Mouse (Mus musculus) myocyte (in vitro differentiated cells): ENCODE measurements around the gene Cgnl1. TPM values are rescaled to one million over a fixed set of nuclear protein-coding genes. Genes with fewer than 3 reads are reported as not detected.

Experiments used
- H3K27me3 ChIP-seq: one replicate; pipeline ENCODE4 v1.6.1; 2011; ENCODE audit not compliant: control insufficient read depth, insufficient read depth, insufficient read length
- H3K36me3 ChIP-seq: one replicate; pipeline ENCODE4 v1.6.1; 2011; ENCODE audit not compliant: control insufficient read depth, insufficient read depth
- H3K4me2 ChIP-seq: one replicate; pipeline ENCODE4 v1.6.1; 2011; ENCODE audit warnings: low read depth, control low read depth
- H3K4me3 ChIP-seq: one replicate; pipeline ENCODE4 v1.5.1; 2011; ENCODE audit warnings: mild to moderate bottlenecking, control low read depth, moderate library complexity
- H3K79me2 ChIP-seq: one replicate; pipeline ENCODE4 v1.6.1; 2011; ENCODE audit not compliant: control insufficient read depth, insufficient read depth
- H3ac ChIP-seq: one replicate; pipeline ENCODE4 v1.6.1; 2011; ENCODE audit not compliant: control insufficient read depth, insufficient read length
- CEBPB ChIP-seq: IDR thresholded peaks from 2 replicates; pipeline ENCODE4 v1.6.1; 2011; ENCODE audit warnings: mild to moderate bottlenecking, moderate library complexity; ENCODE audit not compliant: poor library complexity, insufficient read depth, severe bottlenecking
- E2F4 ChIP-seq: IDR thresholded peaks from one replicate; pipeline ENCODE4 v1.6.1; 2011; ENCODE audit warnings: mild to moderate bottlenecking, control low read depth, moderate library complexity; ENCODE audit not compliant: insufficient read depth
- MAX ChIP-seq: IDR thresholded peaks from one replicate; pipeline ENCODE4 v1.6.1; 2011; ENCODE audit warnings: low read depth, mild to moderate bottlenecking, control low read depth
- MYOD1 ChIP-seq, 3 experiments: IDR thresholded peaks; one replicate each; pipeline ENCODE4 v1.6.1; 2011; ENCODE audit warnings: control low read depth in 2 of 3, low read depth in 2 of 3, mild to moderate bottlenecking in 2 of 3, moderate library complexity in 1 of 3; ENCODE audit not compliant: insufficient read length in 2 of 3, control insufficient read depth in 1 of 3
- MYOG ChIP-seq, 3 experiments: IDR thresholded peaks; one replicate each; pipeline ENCODE4 v1.6.1; 2011; ENCODE audit warnings: control low read depth in 2 of 3, low read depth in 2 of 3, mild to moderate bottlenecking in 2 of 3; ENCODE audit not compliant: insufficient read length in 2 of 3, control insufficient read depth in 1 of 3, insufficient read depth in 1 of 3
- POLR2A ChIP-seq: IDR thresholded peaks from one replicate; pipeline ENCODE4 v1.6.1; 2011; ENCODE audit warnings: low read depth, mild to moderate bottlenecking, control low read depth, moderate library complexity; ENCODE audit not compliant: insufficient read length
- POLR2AphosphoS2 ChIP-seq: IDR thresholded peaks from one replicate; pipeline ENCODE4 v1.6.1; 2011; ENCODE audit warnings: low read depth, control low read depth; ENCODE audit not compliant: insufficient read length
- REST ChIP-seq: IDR thresholded peaks from one replicate; pipeline ENCODE4 v1.6.1; 2011; ENCODE audit warnings: mild to moderate bottlenecking, control low read depth, moderate library complexity; ENCODE audit not compliant: insufficient read depth, insufficient read length
- SRF ChIP-seq: IDR thresholded peaks from one replicate; pipeline ENCODE4 v1.6.1; 2011; ENCODE audit warnings: low read depth; ENCODE audit not compliant: control insufficient read depth, insufficient read length
- TCF12 ChIP-seq: IDR thresholded peaks from one replicate; pipeline ENCODE4 v1.6.1; 2011; ENCODE audit warnings: mild to moderate bottlenecking, control low read depth; ENCODE audit not compliant: poor library complexity, insufficient read depth, severe bottlenecking
- TCF3 ChIP-seq: IDR thresholded peaks from one replicate; pipeline ENCODE4 v1.6.1; 2011; ENCODE audit warnings: low read depth, control low read depth; ENCODE audit not compliant: insufficient read length
- USF1 ChIP-seq: IDR thresholded peaks from one replicate; pipeline ENCODE4 v1.6.1; 2011; ENCODE audit warnings: low read depth, mild to moderate bottlenecking, control low read depth, moderate library complexity
- polyA plus RNA-seq: library from polyadenylated mRNA; unstranded; fragments of >200 nt; fragmentation: generic; extraction: Trizol; gene quantifications from one replicate; pipeline ENCODE4 v1.2.1, GENCODE M21; 2012; ENCODE audit warnings: missing spikeins

Cgnl1 gene
- polyA plus RNA-seq, 1 experiment, result 3.7 TPM

GRCm38 (mm10) chr9:71696762-71697161 is 74.6 kb downstream of the Cgnl1 start:
- TF ChIP-seq MYOD1 (IDR thresholded peaks at IDR 0.05; ENCODE audit: control insufficient read depth in 1 of 3, insufficient read length in 2 of 3, low read depth in 2 of 3) (peak in 1 of 3 experiments; percentile 22), POLR2AphosphoS2 (no peak)
- H3K36me3 ChIP-seq, result no peaks in the 10 kb centered on the region
- H3K4me2 ChIP-seq, result no peak overlapping the region
- no peak overlapping the region for H3K4me3 ChIP-seq
- no peaks in the 10 kb centered on the region for H3K79me2 ChIP-seq
- H3ac ChIP-seq, result no peak overlapping the region
- no peaks in the 10 kb centered on the region for H3K27me3 ChIP-seq

- Histone ChIP-seq H3K4me2 (no peak overlapping the region), H3K4me3 (no peak overlapping the region), H3ac (no peak overlapping the region), H3K27me3 (no peaks in the 10 kb centered on the region), H3K79me2 (no peaks in the 10 kb centered on the region), H3K36me3 (no peaks in the 10 kb centered on the region)
- TF ChIP-seq POLR2AphosphoS2 (no peak), CEBPB (no peak), SRF (no peak), MYOD1 (IDR thresholded peaks at IDR 0.05; ENCODE audit: control insufficient read depth in 1 of 3, insufficient read length in 2 of 3, low read depth in 2 of 3) (no peak), REST (no peak), MYOG (IDR thresholded peaks at IDR 0.05; ENCODE audit: control insufficient read depth in 1 of 3, insufficient read depth in 1 of 3, insufficient read length in 2 of 3, low read depth in 2 of 3) (no peak), MAX (no peak), TCF3 (no peak), USF1 (no peak), TCF12 (no peak), POLR2A (no peak), E2F4 (no peak)
These were observed 76.3 kb downstream of the Cgnl1 start for GRCm38 (mm10) chr9:71695133-71695532.

GRCm38 (mm10) chr9:71694223-71694622 is 77.2 kb downstream of the Cgnl1 start:
- H3K36me3 ChIP-seq, result no peaks in the 10 kb centered on the region
- no peak for TF ChIP-seq MYOD1 (IDR thresholded peaks at IDR 0.05; ENCODE audit: control insufficient read depth in 1 of 3, insufficient read length in 2 of 3, low read depth in 2 of 3)
- TF ChIP-seq REST, result no peak
- no peak for TF ChIP-seq CEBPB
- TF ChIP-seq E2F4, result no peak
- TF ChIP-seq POLR2AphosphoS2, result no peak
- TF ChIP-seq POLR2A, result no peak
- TF ChIP-seq SRF, result no peak
- TF ChIP-seq MYOG (IDR thresholded peaks at IDR 0.05; ENCODE audit: control insufficient read depth in 1 of 3, insufficient read depth in 1 of 3, insufficient read length in 2 of 3, low read depth in 2 of 3), result no peak
- no peak for TF ChIP-seq TCF12
- no peak for TF ChIP-seq USF1
- no peak overlapping the region for H3K4me3 ChIP-seq
- no peak overlapping the region for H3ac ChIP-seq
- H3K27me3 ChIP-seq, result no peaks in the 10 kb centered on the region
- peak overlapping the region; percentile 30 for H3K4me2 ChIP-seq
- H3K79me2 ChIP-seq, result no peaks in the 10 kb centered on the region

GRCm38 (mm10) chr9:71693771-71694170 is 77.6 kb downstream of the Cgnl1 start:
- no peaks in the 10 kb centered on the region for H3K79me2 ChIP-seq
- TF ChIP-seq MAX, result no peak
- no peak for TF ChIP-seq POLR2AphosphoS2
- no peak for TF ChIP-seq USF1
- TF ChIP-seq SRF, result no peak
- TF ChIP-seq MYOD1 (IDR thresholded peaks at IDR 0.05; ENCODE audit: control insufficient read depth in 1 of 3, insufficient read length in 2 of 3, low read depth in 2 of 3), result no peak
- no peak for TF ChIP-seq TCF3
- TF ChIP-seq TCF12, result no peak
- no peak for TF ChIP-seq CEBPB
- TF ChIP-seq POLR2A, result no peak
- no peak for TF ChIP-seq MYOG (IDR thresholded peaks at IDR 0.05; ENCODE audit: control insufficient read depth in 1 of 3, insufficient read depth in 1 of 3, insufficient read length in 2 of 3, low read depth in 2 of 3)
- no peak for TF ChIP-seq E2F4
- TF ChIP-seq REST, result no peak
- no peak overlapping the region for H3ac ChIP-seq
- peak overlapping the region; percentile 30 for H3K4me2 ChIP-seq
- H3K36me3 ChIP-seq, result no peaks in the 10 kb centered on the region
- no peaks in the 10 kb centered on the region for H3K27me3 ChIP-seq
- no peak overlapping the region for H3K4me3 ChIP-seq

- H3K4me3 ChIP-seq, result no peak overlapping the region
- H3K36me3 ChIP-seq, result no peaks in the 10 kb centered on the region
- no peaks in the 10 kb centered on the region for H3K79me2 ChIP-seq
- no peaks in the 10 kb centered on the region for H3K27me3 ChIP-seq
- no peak overlapping the region for H3ac ChIP-seq
- H3K4me2 ChIP-seq, result no peak overlapping the region
- TF ChIP-seq POLR2A, result no peak
- no peak for TF ChIP-seq SRF
- TF ChIP-seq REST, result no peak
- no peak for TF ChIP-seq USF1
- no peak for TF ChIP-seq POLR2AphosphoS2
- TF ChIP-seq MYOD1 (IDR thresholded peaks at IDR 0.05; ENCODE audit: control insufficient read depth in 1 of 3, insufficient read length in 2 of 3, low read depth in 2 of 3), result no peak
- TF ChIP-seq CEBPB, result no peak
- TF ChIP-seq MAX, result no peak
- TF ChIP-seq E2F4, result no peak
- TF ChIP-seq TCF3, result no peak
- no peak for TF ChIP-seq TCF12
- TF ChIP-seq MYOG (IDR thresholded peaks at IDR 0.05; ENCODE audit: control insufficient read depth in 1 of 3, insufficient read depth in 1 of 3, insufficient read length in 2 of 3, low read depth in 2 of 3), result no peak
These were observed 79.2 kb downstream of the Cgnl1 start for GRCm38 (mm10) chr9:71692165-71692564.
